Mouse (Mus musculus) G1E (cell line): ENCODE measurements around the gene Rffl. TPM values are rescaled to one million over a fixed set of nuclear protein-coding genes. Genes with fewer than 3 reads are reported as not detected.

Source experiments
- ATAC-seq: 2 replicates; pipeline ENCODE4 v1.8.0; 2016; ENCODE audit warnings: mild to moderate bottlenecking; ENCODE audit not compliant: insufficient number of reproducible peaks, poor library complexity, low FRiP score, severe bottlenecking; ENCODE audit errors: extremely low read depth
- DNase-seq: peaks from one replicate; pipeline ENCODE4 v3.0.0; 2012; ENCODE audit warnings: low spot score
- H3K27me3 ChIP-seq: 2 replicates; pipeline ENCODE4 v1.6.1; 2012; ENCODE audit warnings: mild to moderate bottlenecking, low read length, inconsistent platforms; ENCODE audit not compliant: insufficient read depth
- H3K36me3 ChIP-seq: replicated peaks from 2 replicates; pipeline ENCODE3; 2012; ENCODE audit warnings: mild to moderate bottlenecking, inconsistent platforms
- H3K4me1 ChIP-seq: 2 replicates; pipeline ENCODE4 v1.6.1; 2012; ENCODE audit warnings: low read depth, low read length, inconsistent platforms, mixed read lengths; ENCODE audit not compliant: insufficient read depth
- H3K4me3 ChIP-seq: 2 replicates; pipeline ENCODE4 v1.5.1; 2012; ENCODE audit warnings: low read depth, mild to moderate bottlenecking, inconsistent platforms, low read length, moderate library complexity, mixed read lengths
- H3K9me3 ChIP-seq: replicated peaks from 2 replicates; pipeline ENCODE4 v1.6.1; 2012; ENCODE audit warnings: inconsistent platforms
- CTCF ChIP-seq: IDR thresholded peaks from 2 replicates; pipeline ENCODE4 v1.5.1; 2012; ENCODE audit warnings: low read depth, low read length, inconsistent platforms, mixed read lengths
- GATA1 ChIP-seq: IDR thresholded peaks from 2 replicates; pipeline ENCODE4 v1.6.1; 2012; ENCODE audit warnings: borderline replicate concordance, low read length, inconsistent platforms, mixed read lengths
- GATA2 ChIP-seq: IDR thresholded peaks from 2 replicates; pipeline ENCODE4 v1.6.1; 2012; ENCODE audit warnings: low read depth, low read length, inconsistent platforms, borderline replicate concordance
- POLR2AphosphoS5 ChIP-seq: IDR thresholded peaks from 2 replicates; pipeline ENCODE4 v1.6.1; 2012; ENCODE audit warnings: low read depth, low read length, inconsistent platforms; ENCODE audit not compliant: insufficient replicate concordance
- TAL1 ChIP-seq: conservative IDR thresholded peaks from 2 replicates; pipeline ENCODE4 v1.6.1; 2012; ENCODE audit warnings: low read depth, low read length, inconsistent platforms, mixed read lengths
- polyA plus RNA-seq: library from polyadenylated mRNA; stranded (reverse); fragments of >175 nt; gene quantifications from 2 replicates; pipeline ENCODE4 v1.2.3, GENCODE M21; 2012
- total RNA-seq, 2 experiments: library from RNA; stranded (forward) in 1 of 2; stranded (reverse) in 1 of 2; fragments of 200-1000 nt in 1 of 2; fragments of >200 nt in 1 of 2; fragmentation: Nextera tagmentation in 1 of 2; gene quantifications; 2 replicates each; pipeline ENCODE4 v1.2.3; 2014 to 2017

Gene Rffl
- total and polyA plus RNA-seq, 3 experiments, result 27.9 to 71.1 (median 46.6) TPM

- ATAC-seq (no peak), DNase-seq (no peak)
- Histone ChIP-seq H3K9me3 (no peaks in the 10 kb centered on the region), H3K27me3 (no peaks in the 10 kb centered on the region), H3K4me1 (peaks cover 81% of the 10 kb centered on the region), H3K4me3 (peak overlapping the region; percentile 27; the same call in 1 of the 2 replicates), H3K36me3 (peaks cover 81% of the 10 kb centered on the region)
- TF ChIP-seq CTCF (no peak), GATA1 (no peak), GATA2 (no peak), POLR2AphosphoS5 (no peak), TAL1 (no peak)
Measured at GRCm38 (mm10) chr11:82852540-82852939, 18.5 kb downstream of the Rffl start.

- no peaks in the 10 kb centered on the region for H3K9me3 ChIP-seq
- no peak overlapping the region; the same call in 1 of the 2 replicates for H3K4me3 ChIP-seq
- H3K4me1 ChIP-seq, result peaks cover 82% of the 10 kb centered on the region
- no peaks in the 10 kb centered on the region for H3K27me3 ChIP-seq
- TF ChIP-seq GATA2 (no peak), GATA1 (no peak), POLR2AphosphoS5 (no peak), TAL1 (no peak), CTCF (no peak)
- peaks cover 80% of the 10 kb centered on the region for H3K36me3 ChIP-seq
- no peak for ATAC-seq
- DNase-seq, result no peak
Measured at GRCm38 (mm10) chr11:82852115-82852514, 18.9 kb downstream of the Rffl start.

GRCm38 (mm10) chr11:82850259-82850658, 20.8 kb downstream of the Rffl start:
- H3K27me3 ChIP-seq, result no peaks in the 10 kb centered on the region
- peaks cover 81% of the 10 kb centered on the region for H3K4me1 ChIP-seq
- H3K36me3 ChIP-seq, result peaks cover 68% of the 10 kb centered on the region

GRCm38 (mm10) chr11:82847571-82848000, 23.4 kb downstream of the Rffl start:
- Histone ChIP-seq H3K27me3 (no peaks in the 10 kb centered on the region), H3K4me1 (peaks cover 88% of the 10 kb centered on the region), H3K36me3 (peaks cover 71% of the 10 kb centered on the region), H3K4me3 (peak overlapping the region; percentile 30; the same call in 1 of the 2 replicates), H3K9me3 (no peaks in the 10 kb centered on the region)
- DNase-seq (peak; percentile 49), ATAC-seq (peak; percentile 66)
- no peak for TF ChIP-seq GATA1
- peak; percentile 93 for TF ChIP-seq TAL1

More at GRCm38 (mm10) chr11:82850259-82850658, 20.8 kb downstream of the Rffl start:
- DNase-seq (no peak), ATAC-seq (no peak)
- H3K4me3 ChIP-seq, result no peak overlapping the region
- TF ChIP-seq GATA1 (no peak), GATA2 (no peak)
- H3K9me3 ChIP-seq, result no peaks in the 10 kb centered on the region

- TF ChIP-seq POLR2AphosphoS5 (no peak), GATA1 (no peak), CTCF (no peak), TAL1 (no peak), GATA2 (no peak)
- H3K9me3 ChIP-seq, result no peaks in the 10 kb centered on the region
- no peaks in the 10 kb centered on the region for H3K27me3 ChIP-seq
- DNase-seq (no peak), ATAC-seq (no peak)
- peak overlapping the region; percentile 30; the same call in 1 of the 2 replicates for H3K4me3 ChIP-seq
- peaks cover 69% of the 10 kb centered on the region for H3K36me3 ChIP-seq
- H3K4me1 ChIP-seq, result peaks cover 85% of the 10 kb centered on the region
Measured at GRCm38 (mm10) chr11:82846938-82847337, 24.1 kb downstream of the Rffl start.

GRCm38 (mm10) chr11:82846079-82846436, 25.0 kb downstream of the Rffl start:
- no peak for TF ChIP-seq CTCF
- peak; percentile 88 for TF ChIP-seq TAL1
- no peak for TF ChIP-seq POLR2AphosphoS5
- H3K27me3 ChIP-seq, result no peaks in the 10 kb centered on the region
- peak; percentile 65 for DNase-seq
- H3K4me1 ChIP-seq, result peaks cover 83% of the 10 kb centered on the region
- H3K4me3 ChIP-seq, result peak overlapping the region; percentile 69
- H3K9me3 ChIP-seq, result no peaks in the 10 kb centered on the region
- peak; percentile 60 for ATAC-seq
- H3K36me3 ChIP-seq, result peaks cover 67% of the 10 kb centered on the region

GRCm38 (mm10) chr11:82845415-82846078, 25.5 kb downstream of the Rffl start:
- ATAC-seq, result peak; percentile 56
- Histone ChIP-seq H3K27me3 (no peaks in the 10 kb centered on the region), H3K4me3 (peak overlapping the region; percentile 69), H3K4me1 (peaks cover 83% of the 10 kb centered on the region), H3K9me3 (no peaks in the 10 kb centered on the region), H3K36me3 (peaks cover 67% of the 10 kb centered on the region)
- peak; percentile 60 for DNase-seq
- TF ChIP-seq GATA1 (no peak), POLR2AphosphoS5 (no peak), GATA2 (no peak), TAL1 (no peak), CTCF (no peak)
